Mouse (Mus musculus) neural tube, embryonic 14.5 days (tissue): ENCODE results near the gene Cd163l1. TPM values are rescaled to one million over a fixed set of nuclear protein-coding genes. Genes with fewer than 3 reads are reported as not detected.

Source experiments
- ATAC-seq: fragments of 200-750 bp; cut with Nextera tagmentation; 2 replicates; pipeline ENCODE4 v1.8.0; 2017; ENCODE audit warnings: low read depth, mild to moderate bottlenecking, moderate TSS enrichment, moderate library complexity
- H3K27ac ChIP-seq: fragments of 300-500 bp; sonication (generic); 2 replicates; pipeline ENCODE4 v1.5.1; 2014; ENCODE audit warnings: low read depth, mild to moderate bottlenecking, control low read depth, low read length, moderate library complexity, mixed read lengths
- H3K27me3 ChIP-seq: fragments of 300-500 bp; sonication (generic); 2 replicates; pipeline ENCODE4 v1.6.1; 2014; ENCODE audit warnings: low read length; ENCODE audit not compliant: control insufficient read depth, insufficient read depth
- H3K36me3 ChIP-seq: fragments of 300-500 bp; sonication (generic); 2 replicates; pipeline ENCODE4 v1.6.1; 2014; ENCODE audit warnings: low read length, mixed read lengths; ENCODE audit not compliant: control insufficient read depth, insufficient read depth
- H3K4me1 ChIP-seq: fragments of 300-500 bp; sonication (generic); 2 replicates; pipeline ENCODE4 v1.6.1; 2014; ENCODE audit warnings: low read length; ENCODE audit not compliant: control insufficient read depth, insufficient read depth
- H3K4me2 ChIP-seq: fragments of 300-500 bp; sonication (generic); 2 replicates; pipeline ENCODE4 v1.6.1; 2014; ENCODE audit warnings: mild to moderate bottlenecking, low read depth, low read length, control low read depth
- H3K4me3 ChIP-seq: fragments of 300-500 bp; sonication (generic); 2 replicates; pipeline ENCODE4 v1.5.1; 2014; ENCODE audit warnings: low read depth, low read length, control low read depth, mixed read lengths
- H3K9ac ChIP-seq: fragments of 300-500 bp; sonication (generic); replicated peaks from 2 replicates; pipeline ENCODE4 v1.6.1; 2014; ENCODE audit warnings: low read depth, mild to moderate bottlenecking, control low read depth, low read length, mixed read lengths
- H3K9me3 ChIP-seq: fragments of 300-500 bp; sonication (generic); 2 replicates; pipeline ENCODE4 v1.6.1; 2016; ENCODE audit warnings: low read length; ENCODE audit not compliant: control insufficient read depth
- WGBS: fragments of 180-500 bp; shearing (Covaris S2); extraction: QIAGEN DNeasy Blood & Tissue Kit; methylation state at CpG from one replicate; pipeline ENCODE4 v1.1.7; 2014; 5-methylcytosine and 5-hydroxymethylcytosine counted together
- polyA plus RNA-seq: library from polyadenylated mRNA; unstranded; fragments of >200 nt; fragmentation: Nextera tagmentation; extraction: Ambion mirVana; gene quantifications from 2 replicates; pipeline ENCODE4 v1.2.1, GENCODE M21; 2014

Gene Cd163l1
- not detected in 2 replicates for polyA plus RNA-seq

- WGBS, result 95% methylated on average over 2 of the region's 2 CpGs
- Histone ChIP-seq H3K36me3 (no peaks in the 10 kb centered on the region), H3K4me3 (no peak within 1 kb of the TSS), H3K4me1 (no peaks in the 10 kb centered on the region), H3K9ac (no peak within 1 kb of the TSS), H3K9me3 (no peaks in the 10 kb centered on the region), H3K27ac (no peak within 1 kb of the TSS), H3K27me3 (no peaks in the 10 kb centered on the region), H3K4me2 (no peak within 1 kb of the TSS)
- no peak for ATAC-seq
Observed at GRCm38 (mm10) chr7:140217967-140218366, at the start of gene Cd163l1. Gene Cd163l1 (plus strand): TSS chr7:140218267.

- H3K27ac ChIP-seq, result no peak overlapping the region
- no peak overlapping the region for H3K9ac ChIP-seq
- no peak for ATAC-seq
- no peaks in the 10 kb centered on the region for H3K36me3 ChIP-seq
- 86% methylated on average over 4 of the region's 4 CpGs for WGBS
- no peaks in the 10 kb centered on the region for H3K4me1 ChIP-seq
- no peaks in the 10 kb centered on the region for H3K27me3 ChIP-seq
- no peaks in the 10 kb centered on the region for H3K9me3 ChIP-seq
- H3K4me3 ChIP-seq, result no peak overlapping the region
- no peak overlapping the region for H3K4me2 ChIP-seq
Observed at GRCm38 (mm10) chr7:140169386-140169785, 48.7 kb upstream of the Cd163l1 start.

DNA sequence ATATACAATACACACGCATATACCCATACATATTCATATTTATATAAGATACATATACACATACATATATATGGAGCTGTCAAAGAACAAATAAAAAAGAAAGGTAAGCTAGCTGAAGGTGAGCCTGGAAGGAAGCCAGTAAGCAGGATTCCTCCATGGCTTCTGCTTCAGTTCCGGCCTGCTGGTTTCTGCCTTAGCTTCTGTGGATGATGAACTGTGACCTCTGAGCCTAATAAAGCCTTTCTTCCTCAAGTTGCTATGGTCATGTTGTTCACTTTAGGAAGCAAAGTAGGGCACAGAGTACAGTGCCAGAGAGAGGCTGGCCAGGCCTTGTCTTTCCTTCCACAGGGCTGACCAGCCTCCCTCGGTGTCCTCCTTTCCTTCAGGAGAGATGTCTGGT lies 47.2 kb upstream of the Cd163l1 start:
- no peak for ATAC-seq
- no peak overlapping the region for H3K9ac ChIP-seq
- H3K9me3 ChIP-seq, result no peaks in the 10 kb centered on the region
- no peaks in the 10 kb centered on the region for H3K27me3 ChIP-seq
- no peak overlapping the region for H3K27ac ChIP-seq
- WGBS, result 91% methylated on average over 3 of the region's 3 CpGs
- H3K4me2 ChIP-seq, result no peak overlapping the region
- H3K4me3 ChIP-seq, result no peak overlapping the region
- no peaks in the 10 kb centered on the region for H3K36me3 ChIP-seq
- no peaks in the 10 kb centered on the region for H3K4me1 ChIP-seq

DNA sequence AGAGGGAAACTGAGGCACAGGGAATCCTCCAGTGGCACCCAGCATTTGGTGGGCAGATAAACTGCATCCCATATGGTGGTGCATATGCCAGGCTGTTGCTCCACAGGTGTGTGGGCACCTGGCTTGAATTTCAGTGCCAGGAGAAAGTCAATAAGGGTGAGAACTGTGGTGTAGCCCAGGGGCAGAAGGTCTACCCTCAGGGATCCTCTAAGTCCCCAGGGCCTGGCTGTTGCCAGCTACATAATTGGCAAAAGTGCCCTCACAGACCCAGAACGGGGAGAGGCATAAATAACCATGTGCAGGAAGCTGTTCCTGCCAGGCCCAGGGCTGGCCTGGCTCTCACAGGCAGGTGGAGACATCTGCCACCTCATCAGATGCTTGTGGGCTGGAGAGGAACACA lies 45.1 kb upstream of the Cd163l1 start, which contains the start of gene Olfr523:
TSS of gene Olfr523 (plus strand) at position 282 of the 400 bp plus-strand sequence.
- no peak for ATAC-seq
- no peak within 1 kb of the TSS for H3K27ac ChIP-seq
- no peak within 1 kb of the TSS for H3K4me2 ChIP-seq
- no peaks in the 10 kb centered on the region for H3K9me3 ChIP-seq
- no peak within 1 kb of the TSS for H3K9ac ChIP-seq
- H3K4me3 ChIP-seq, result no peak within 1 kb of the TSS
- no peaks in the 10 kb centered on the region for H3K4me1 ChIP-seq
- H3K36me3 ChIP-seq, result no peaks in the 10 kb centered on the region
- WGBS, result 69% methylated on average over 1 of the region's 1 CpGs
- no peaks in the 10 kb centered on the region for H3K27me3 ChIP-seq

DNA sequence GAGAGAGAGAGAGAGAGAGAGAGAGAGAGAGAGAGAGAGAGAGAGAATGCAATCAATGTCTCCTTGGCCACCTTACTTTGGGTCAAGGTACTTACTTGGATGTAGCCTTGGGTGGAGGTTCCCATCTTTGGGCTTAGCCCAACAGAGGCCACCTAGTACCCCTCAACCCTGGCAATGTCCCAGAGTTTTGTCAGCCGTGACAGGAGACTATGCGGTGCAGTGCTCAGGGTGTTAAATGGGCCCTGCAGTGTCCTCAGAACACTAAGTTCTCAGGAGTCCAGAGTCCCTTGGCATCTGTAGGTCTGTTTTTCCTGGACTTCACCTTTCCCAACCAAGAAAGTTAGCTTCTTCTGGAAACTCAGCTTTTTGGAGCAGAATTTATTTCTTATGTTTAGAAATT lies 38.9 kb upstream of the Cd163l1 start:
- Histone ChIP-seq H3K36me3 (no peaks in the 10 kb centered on the region), H3K4me1 (no peaks in the 10 kb centered on the region), H3K4me2 (no peak overlapping the region), H3K4me3 (no peak overlapping the region), H3K27me3 (no peaks in the 10 kb centered on the region), H3K9me3 (no peaks in the 10 kb centered on the region), H3K27ac (no peak overlapping the region), H3K9ac (no peak overlapping the region)
- ATAC-seq, result no peak
- WGBS, result 84% methylated on average over 2 of the region's 2 CpGs

DNA sequence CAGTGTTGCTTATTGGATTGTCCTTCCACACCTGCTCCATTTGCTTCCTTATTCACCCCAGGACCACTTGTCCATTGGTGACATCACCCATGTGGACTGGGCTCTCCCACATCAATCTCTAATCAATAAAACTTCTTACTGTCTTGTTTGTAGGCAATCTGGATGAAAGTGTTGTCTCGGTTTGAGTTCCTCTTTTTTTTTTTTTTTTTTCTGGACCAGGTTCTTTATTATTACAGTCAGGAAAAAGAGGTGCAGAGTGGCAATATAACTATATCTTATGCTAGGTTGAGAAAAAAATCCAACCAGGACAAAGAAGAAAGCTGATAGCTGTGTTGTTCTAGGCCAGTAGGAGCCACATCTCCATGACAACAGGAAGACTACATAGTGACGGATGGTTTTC lies 37.4 kb upstream of the Cd163l1 start:
- Histone ChIP-seq H3K4me2 (no peak overlapping the region), H3K27me3 (no peaks in the 10 kb centered on the region), H3K9ac (no peak overlapping the region), H3K4me3 (no peak overlapping the region), H3K27ac (no peak overlapping the region), H3K9me3 (no peaks in the 10 kb centered on the region), H3K4me1 (no peaks in the 10 kb centered on the region), H3K36me3 (no peaks in the 10 kb centered on the region)
- no peak for ATAC-seq
- 86% methylated on average over 2 of the region's 2 CpGs for WGBS

DNA sequence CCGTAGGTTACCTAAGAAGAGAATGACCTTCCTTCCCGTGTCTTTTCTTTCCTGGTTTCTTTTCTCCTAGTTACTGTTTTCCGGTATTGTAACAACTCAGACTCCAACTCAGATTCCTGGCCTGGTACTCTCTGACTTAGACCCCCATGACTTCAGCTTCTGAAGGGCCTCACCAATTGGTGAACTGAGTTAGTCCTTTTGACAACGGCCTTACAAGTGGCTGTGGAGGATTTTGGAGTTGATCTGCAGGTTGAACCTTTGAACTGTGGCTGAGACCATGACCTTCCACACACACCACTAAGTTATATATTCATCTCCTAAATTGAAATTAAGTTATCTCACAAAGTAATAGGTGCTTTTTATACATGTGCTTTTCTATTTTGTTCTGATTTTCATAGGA lies 33.9 kb upstream of the Cd163l1 start:
- H3K9ac ChIP-seq, result no peak overlapping the region
- no peaks in the 10 kb centered on the region for H3K36me3 ChIP-seq
- H3K4me2 ChIP-seq, result no peak overlapping the region
- WGBS, result 93% methylated on average over 4 of the region's 4 CpGs
- H3K4me1 ChIP-seq, result no peaks in the 10 kb centered on the region
- H3K27ac ChIP-seq, result no peak overlapping the region
- no peak overlapping the region for H3K4me3 ChIP-seq
- no peaks in the 10 kb centered on the region for H3K27me3 ChIP-seq
- ATAC-seq, result no peak
- no peaks in the 10 kb centered on the region for H3K9me3 ChIP-seq

DNA sequence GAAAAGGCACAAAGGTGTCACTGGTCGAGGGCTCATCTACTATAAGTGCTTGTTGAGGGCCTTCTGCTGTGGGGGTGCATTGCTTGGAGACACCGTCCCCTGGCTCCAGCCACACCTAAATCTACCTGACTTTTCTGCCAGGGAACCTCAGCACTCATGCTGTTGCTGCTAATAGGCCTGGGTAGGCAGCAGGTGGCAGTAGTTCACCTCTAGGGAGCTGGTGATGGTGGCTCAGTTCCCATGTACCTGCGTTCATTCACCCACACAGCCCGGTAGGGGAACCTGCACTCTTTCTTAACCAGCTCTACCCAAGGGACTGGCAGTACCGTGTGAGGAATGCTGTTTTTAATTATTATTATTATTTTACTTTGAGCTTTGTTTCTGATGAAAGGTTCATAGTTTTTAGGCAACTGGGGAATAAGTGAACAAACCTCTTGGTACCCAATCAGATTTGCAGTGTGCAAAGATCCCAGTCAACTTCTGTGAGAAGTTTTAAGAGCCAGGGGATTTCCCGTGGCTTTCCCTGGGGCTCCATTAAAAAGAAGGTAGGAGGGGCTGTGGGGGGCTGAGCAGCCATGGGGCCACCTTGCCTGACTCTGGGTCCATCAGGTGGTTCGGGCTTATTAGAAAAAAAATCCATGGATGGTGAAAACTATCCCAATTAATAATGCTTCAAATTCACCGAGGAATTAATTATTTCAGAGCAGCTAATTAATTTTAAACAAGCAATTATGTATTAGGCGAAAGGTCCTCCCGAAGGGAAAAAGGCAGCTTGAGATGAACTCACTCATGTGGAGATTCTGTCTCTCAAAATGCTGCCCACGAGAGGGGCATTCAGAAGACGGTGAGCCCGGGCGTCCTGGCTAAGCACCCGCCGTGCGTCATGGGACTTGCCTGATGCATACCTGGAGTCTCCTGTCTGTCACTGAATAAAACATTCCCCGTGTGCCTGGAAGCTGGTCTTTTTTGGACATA lies 31.1 kb upstream of the Cd163l1 start:
- Histone ChIP-seq H3K27me3 (no peaks in the 10 kb centered on the region), H3K4me3 (no peak overlapping the region), H3K4me2 (no peak overlapping the region), H3K27ac (no peak overlapping the region), H3K4me1 (no peaks in the 10 kb centered on the region), H3K36me3 (no peaks in the 10 kb centered on the region), H3K9me3 (no peaks in the 10 kb centered on the region), H3K9ac (no peak overlapping the region)
- 64% methylated on average over 18 of the region's 18 CpGs for WGBS
- ATAC-seq, result no peak

DNA sequence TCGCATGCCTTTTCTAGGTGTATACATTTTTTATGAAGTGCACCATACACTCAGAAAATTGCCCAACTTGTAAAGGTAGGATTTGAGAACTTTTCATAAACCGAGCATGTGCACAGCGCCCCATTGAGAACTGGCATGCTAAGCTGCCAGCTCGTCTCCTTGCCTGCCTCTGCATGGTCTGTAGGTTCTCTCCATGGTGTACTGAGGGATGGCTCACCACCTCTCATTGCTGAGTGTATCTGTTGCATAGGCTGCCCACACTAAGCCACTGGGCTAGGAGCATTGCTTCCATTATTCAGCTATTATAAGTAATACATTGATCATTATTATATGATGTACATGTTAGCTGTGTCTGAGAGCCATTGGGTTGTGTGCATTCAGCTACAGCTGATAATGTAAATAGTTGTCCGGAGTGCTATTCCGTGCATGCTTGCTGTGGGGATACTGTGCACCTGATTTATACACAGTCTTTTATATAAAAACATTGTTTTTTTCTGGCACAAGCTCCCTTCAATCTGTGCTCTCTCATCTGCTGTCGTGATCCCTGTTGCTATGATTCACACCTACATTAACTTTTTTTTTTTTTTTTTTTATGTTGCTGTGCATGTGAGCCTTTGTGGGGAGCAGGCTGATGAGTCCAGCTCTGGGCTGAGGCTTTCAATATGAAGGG lies 30.2 kb upstream of the Cd163l1 start:
- no peak overlapping the region for H3K9ac ChIP-seq
- no peaks in the 10 kb centered on the region for H3K27me3 ChIP-seq
- H3K4me2 ChIP-seq, result no peak overlapping the region
- no peaks in the 10 kb centered on the region for H3K36me3 ChIP-seq
- ATAC-seq, result no peak
- H3K27ac ChIP-seq, result no peak overlapping the region
- H3K9me3 ChIP-seq, result no peaks in the 10 kb centered on the region
- no peak overlapping the region for H3K4me3 ChIP-seq
- WGBS, result 83% methylated on average over 7 of the region's 7 CpGs
- H3K4me1 ChIP-seq, result no peaks in the 10 kb centered on the region
